Mouse (Mus musculus): ENCODE data around the gene Pfas. TPM values are rescaled to one million over a fixed set of nuclear protein-coding genes. Genes with fewer than 3 reads are reported as not detected.

Pfas gene
- polyA plus RNA-seq, 1 experiment: 9.1 TPM

- TF ChIP-seq MAX (IDR thresholded peaks at IDR 0.05; ENCODE audit: low read depth) (no peak), POLR2A (IDR thresholded peaks at IDR 0.05; ENCODE audit: insufficient read length, low read depth) (no peak), MYOD1 (IDR thresholded peaks at IDR 0.05; ENCODE audit: control insufficient read depth in 1 of 3, insufficient read length in 2 of 3, low read depth in 2 of 3) (no peak), MYOG (IDR thresholded peaks at IDR 0.05; ENCODE audit: control insufficient read depth in 1 of 3, insufficient read depth in 1 of 3, insufficient read length in 2 of 3, low read depth in 2 of 3) (no peak)
- H3K4me3 ChIP-seq: no peak overlapping the region
- no peak overlapping the region for H3ac ChIP-seq (ENCODE audit: control insufficient read depth, insufficient read length)
- no peak overlapping the region for H3K4me2 ChIP-seq (ENCODE audit: low read depth)
- no peaks in the 10 kb centered on the region for H3K27me3 ChIP-seq (ENCODE audit: control insufficient read depth, insufficient read depth, insufficient read length)
- no peaks in the 10 kb centered on the region for H3K79me2 ChIP-seq (ENCODE audit: control insufficient read depth, insufficient read depth)
- H3K36me3 ChIP-seq (ENCODE audit: control insufficient read depth, insufficient read depth): no peaks in the 10 kb centered on the region
These were observed 25.5 kb downstream of the Pfas start for GRCm38 (mm10) chr11:68982639-68983369.

- no peaks in the 10 kb centered on the region for H3K36me3 ChIP-seq (ENCODE audit: control insufficient read depth, insufficient read depth)
- H3K27me3 ChIP-seq (ENCODE audit: control insufficient read depth, insufficient read depth, insufficient read length): no peaks in the 10 kb centered on the region
- no peak overlapping the region for H3ac ChIP-seq (ENCODE audit: control insufficient read depth, insufficient read length)
- TF ChIP-seq USF1 (IDR thresholded peaks at IDR 0.05; ENCODE audit: low read depth) (no peak), E2F4 (IDR thresholded peaks at IDR 0.05; ENCODE audit: insufficient read depth) (no peak), TCF3 (IDR thresholded peaks at IDR 0.05; ENCODE audit: insufficient read length, low read depth) (no peak), CEBPB (IDR thresholded peaks at IDR 0.05; ENCODE audit: insufficient read depth, poor library complexity, severe bottlenecking) (no peak), SRF (IDR thresholded peaks at IDR 0.05; ENCODE audit: control insufficient read depth, insufficient read length, low read depth) (no peak), REST (IDR thresholded peaks at IDR 0.05; ENCODE audit: insufficient read depth, insufficient read length) (no peak), POLR2A (IDR thresholded peaks at IDR 0.05; ENCODE audit: insufficient read length, low read depth) (no peak), TCF12 (IDR thresholded peaks at IDR 0.05; ENCODE audit: insufficient read depth, poor library complexity, severe bottlenecking) (no peak), POLR2AphosphoS2 (IDR thresholded peaks at IDR 0.05; ENCODE audit: insufficient read length, low read depth) (no peak), MYOD1 (IDR thresholded peaks at IDR 0.05; ENCODE audit: control insufficient read depth in 1 of 3, insufficient read length in 2 of 3, low read depth in 2 of 3) (no peak), MAX (IDR thresholded peaks at IDR 0.05; ENCODE audit: low read depth) (no peak), MYOG (IDR thresholded peaks at IDR 0.05; ENCODE audit: control insufficient read depth in 1 of 3, insufficient read depth in 1 of 3, insufficient read length in 2 of 3, low read depth in 2 of 3) (no peak)
- H3K4me3 ChIP-seq: no peak overlapping the region
- H3K79me2 ChIP-seq (ENCODE audit: control insufficient read depth, insufficient read depth): no peaks in the 10 kb centered on the region
- H3K4me2 ChIP-seq (ENCODE audit: low read depth): no peak overlapping the region
These were observed 27.3 kb downstream of the Pfas start for GRCm38 (mm10) chr11:68980919-68981318.

- no peak for TF ChIP-seq POLR2AphosphoS2 (IDR thresholded peaks at IDR 0.05; ENCODE audit: insufficient read length, low read depth)
- no peak for TF ChIP-seq USF1 (IDR thresholded peaks at IDR 0.05; ENCODE audit: low read depth)
- TF ChIP-seq TCF12 (IDR thresholded peaks at IDR 0.05; ENCODE audit: insufficient read depth, poor library complexity, severe bottlenecking): no peak
- no peak for TF ChIP-seq CEBPB (IDR thresholded peaks at IDR 0.05; ENCODE audit: insufficient read depth, poor library complexity, severe bottlenecking)
- no peak for TF ChIP-seq POLR2A (IDR thresholded peaks at IDR 0.05; ENCODE audit: insufficient read length, low read depth)
- no peak for TF ChIP-seq MAX (IDR thresholded peaks at IDR 0.05; ENCODE audit: low read depth)
- no peak for TF ChIP-seq E2F4 (IDR thresholded peaks at IDR 0.05; ENCODE audit: insufficient read depth)
- no peak for TF ChIP-seq MYOG (IDR thresholded peaks at IDR 0.05; ENCODE audit: control insufficient read depth in 1 of 3, insufficient read depth in 1 of 3, insufficient read length in 2 of 3, low read depth in 2 of 3)
- TF ChIP-seq MYOD1 (IDR thresholded peaks at IDR 0.05; ENCODE audit: control insufficient read depth in 1 of 3, insufficient read length in 2 of 3, low read depth in 2 of 3): no peak
- no peak for TF ChIP-seq TCF3 (IDR thresholded peaks at IDR 0.05; ENCODE audit: insufficient read length, low read depth)
- TF ChIP-seq REST (IDR thresholded peaks at IDR 0.05; ENCODE audit: insufficient read depth, insufficient read length): no peak
These were observed 28.9 kb downstream of the Pfas start for GRCm38 (mm10) chr11:68979320-68979733.

GRCm38 (mm10) chr11:68975601-68976000 lies 32.7 kb downstream of the Pfas start:
- no peak for TF ChIP-seq E2F4 (IDR thresholded peaks at IDR 0.05; ENCODE audit: insufficient read depth)
- TF ChIP-seq POLR2AphosphoS2 (IDR thresholded peaks at IDR 0.05; ENCODE audit: insufficient read length, low read depth): no peak
- no peak for TF ChIP-seq TCF12 (IDR thresholded peaks at IDR 0.05; ENCODE audit: insufficient read depth, poor library complexity, severe bottlenecking)
- no peak for TF ChIP-seq USF1 (IDR thresholded peaks at IDR 0.05; ENCODE audit: low read depth)
- no peak for TF ChIP-seq SRF (IDR thresholded peaks at IDR 0.05; ENCODE audit: control insufficient read depth, insufficient read length, low read depth)
- no peak for TF ChIP-seq MYOD1 (IDR thresholded peaks at IDR 0.05; ENCODE audit: control insufficient read depth in 1 of 3, insufficient read length in 2 of 3, low read depth in 2 of 3)
- TF ChIP-seq TCF3 (IDR thresholded peaks at IDR 0.05; ENCODE audit: insufficient read length, low read depth): no peak
- no peak for TF ChIP-seq CEBPB (IDR thresholded peaks at IDR 0.05; ENCODE audit: insufficient read depth, poor library complexity, severe bottlenecking)
- no peak for TF ChIP-seq MAX (IDR thresholded peaks at IDR 0.05; ENCODE audit: low read depth)
- no peak for TF ChIP-seq POLR2A (IDR thresholded peaks at IDR 0.05; ENCODE audit: insufficient read length, low read depth)
- no peak for TF ChIP-seq MYOG (IDR thresholded peaks at IDR 0.05; ENCODE audit: control insufficient read depth in 1 of 3, insufficient read depth in 1 of 3, insufficient read length in 2 of 3, low read depth in 2 of 3)
- TF ChIP-seq REST (IDR thresholded peaks at IDR 0.05; ENCODE audit: insufficient read depth, insufficient read length): no peak
- no peak overlapping the region for H3K4me3 ChIP-seq
- H3ac ChIP-seq (ENCODE audit: control insufficient read depth, insufficient read length): no peak overlapping the region
- H3K4me2 ChIP-seq (ENCODE audit: low read depth): no peak overlapping the region
- no peaks in the 10 kb centered on the region for H3K79me2 ChIP-seq (ENCODE audit: control insufficient read depth, insufficient read depth)
- H3K36me3 ChIP-seq (ENCODE audit: control insufficient read depth, insufficient read depth): no peaks in the 10 kb centered on the region
- no peaks in the 10 kb centered on the region for H3K27me3 ChIP-seq (ENCODE audit: control insufficient read depth, insufficient read depth, insufficient read length)

More at GRCm38 (mm10) chr11:68979320-68979733, 28.9 kb downstream of the Pfas start:
- H3ac ChIP-seq (ENCODE audit: control insufficient read depth, insufficient read length): no peak overlapping the region
- H3K4me3 ChIP-seq: no peak overlapping the region
- no peaks in the 10 kb centered on the region for H3K79me2 ChIP-seq (ENCODE audit: control insufficient read depth, insufficient read depth)
- H3K36me3 ChIP-seq (ENCODE audit: control insufficient read depth, insufficient read depth): no peaks in the 10 kb centered on the region
- H3K4me2 ChIP-seq (ENCODE audit: low read depth): no peak overlapping the region
- H3K27me3 ChIP-seq (ENCODE audit: control insufficient read depth, insufficient read depth, insufficient read length): no peaks in the 10 kb centered on the region
